Comparison of ENCODE assay signal across 8 mouse cellular contexts in genomic region chr11:79306510-79306909, GRCm38 (mm10). TPM values are rescaled to one million over a fixed set of nuclear protein-coding genes. Genes with fewer than 3 reads are reported as not detected.
DNase-seq lines count a peak whose midpoint lies in the region; ATAC-seq and TF ChIP-seq lines count a peak whose summit lies in the region.

No protein-coding gene starts in this region.

- no peak overlapping the region for H3K4me3 ChIP-seq in layer of hippocampus, adult 2 months
- H3K4me3 ChIP-seq in heart, embryonic 13.5 days: no peak overlapping the region
- no peak overlapping the region for H3K4me3 ChIP-seq in liver, embryonic 15.5 days (replicated peaks)
- H3K4me3 ChIP-seq in olfactory bulb, adult 2 months (ENCODE audit: insufficient read depth, low read depth, low read length): no peak overlapping the region

- H3K9ac ChIP-seq in heart, embryonic 13.5 days: peak overlapping the region; percentile 15
- H3K9ac ChIP-seq in liver, embryonic 15.5 days: no peak overlapping the region

- peak overlapping the region; percentile 51 for H3K27ac ChIP-seq in layer of hippocampus, adult 2 months
- H3K27ac ChIP-seq in heart, embryonic 13.5 days (replicated peaks): peak overlapping the region; percentile 85
- peak overlapping the region; percentile 45 for H3K27ac ChIP-seq in liver, embryonic 15.5 days (replicated peaks)
- peak overlapping the region; percentile 36; the same call in 1 of the 2 replicates for H3K27ac ChIP-seq in olfactory bulb, adult 2 months (ENCODE audit: insufficient read depth, low read depth, low read length)

- H3K4me2 ChIP-seq in heart, embryonic 13.5 days: peak overlapping the region; percentile 11
- peak overlapping the region; percentile 3; the same call in 1 of the 2 replicates for H3K4me2 ChIP-seq in liver, embryonic 15.5 days

- H3K4me1 ChIP-seq in heart, embryonic 13.5 days: peaks cover 32% of the 10 kb centered on the region
- peaks cover 21% of the 10 kb centered on the region for H3K4me1 ChIP-seq in liver, embryonic 15.5 days (replicated peaks)
- peaks cover 18% of the 10 kb centered on the region for H3K4me1 ChIP-seq in olfactory bulb, adult 2 months (ENCODE audit: control insufficient read depth, insufficient read depth, low read length)

- H3K27me3 ChIP-seq in heart, embryonic 13.5 days (replicated peaks): no peaks in the 10 kb centered on the region
- no peaks in the 10 kb centered on the region for H3K27me3 ChIP-seq in liver, embryonic 15.5 days

- H3K9me3 ChIP-seq in heart, embryonic 13.5 days: no peaks in the 10 kb centered on the region
- no peaks in the 10 kb centered on the region for H3K9me3 ChIP-seq in liver, embryonic 15.5 days (replicated peaks)

- no peak for TF ChIP-seq POLR2A in olfactory bulb, adult 2 months (IDR thresholded peaks at IDR 0.05; ENCODE audit: insufficient read depth, low read depth, low read length)

- no peak for TF ChIP-seq CTCF in layer of hippocampus, adult 2 months (conservative IDR thresholded peaks at IDR 0.05)
- TF ChIP-seq CTCF in olfactory bulb, adult 2 months (IDR thresholded peaks at IDR 0.05; ENCODE audit: insufficient read depth, low read depth, low read length): no peak

- H3K36me3 ChIP-seq in heart, embryonic 13.5 days: no peaks in the 10 kb centered on the region
- H3K36me3 ChIP-seq in liver, embryonic 15.5 days (replicated peaks): no peaks in the 10 kb centered on the region

- WGBS in heart, embryonic 13.5 days: 35% methylated on average over 7 of the region's 7 CpGs
- WGBS in liver, embryonic 15.5 days (ENCODE audit: insufficient replicate concordance): 22% methylated on average over 7 of the region's 7 CpGs
- WGBS in olfactory bulb, adult 2 months: 33% methylated on average over 7 of the region's 7 CpGs

- ATAC-seq in heart, embryonic 13.5 days (ENCODE audit: extremely low read depth, insufficient number of reproducible peaks, low FRiP score, low TSS enrichment): no peak
- ATAC-seq in liver, embryonic 15.5 days (ENCODE audit: insufficient read depth): no peak

- DNase-seq in layer of hippocampus, adult 2 months (ENCODE audit: low spot score in 2 of 2): no peak
- no peak for DNase-seq in layer of hippocampus, adult 9-11 months
- peak; percentile 37 for DNase-seq in embryo, embryonic 9.5 days (ENCODE audit: extremely low spot score)
- DNase-seq in cerebellum, adult 9-11 months: no peak
- no peak for DNase-seq in kidney, adult 8-10 months

RNA-seq across cellular contexts. Expression of gene Gm9964, which starts 9.8 kb away (rescaled TPM):
- total RNA-seq in layer of hippocampus, adult 2 months (2021): not detected
- not detected in 2 replicates for polyA plus RNA-seq in heart, embryonic 13.5 days (2015; fragmentation: Nextera tagmentation; extraction: Ambion mirVana)
- polyA plus RNA-seq in liver, embryonic 15.5 days (2015; fragmentation: Nextera tagmentation; extraction: Ambion mirVana): not detected in 2 replicates
- not detected in 2 replicates for polyA plus RNA-seq in olfactory bulb, adult 2 months (2012; ENCODE audit: insufficient read depth, insufficient read length, low replicate concordance, missing spikeins)

RNA-seq across cellular contexts. Expression of gene Nf1, which starts 33.0 kb away (rescaled TPM):
- 100 to 1,000 TPM; 106 to 115 TPM for total RNA-seq in layer of hippocampus, adult 2 months (2021)
- 4.6 and 5.3 TPM in 2 replicates for polyA plus RNA-seq in heart, embryonic 13.5 days (2015; fragmentation: Nextera tagmentation; extraction: Ambion mirVana)
- polyA plus RNA-seq in liver, embryonic 15.5 days (2015; fragmentation: Nextera tagmentation; extraction: Ambion mirVana): 0.92 and 1.0 TPM in 2 replicates
- 163 TPM in 1 of 2 replicates, not detected in the other for polyA plus RNA-seq in olfactory bulb, adult 2 months (2012; ENCODE audit: insufficient read depth, insufficient read length, low replicate concordance, missing spikeins)

RNA-seq across cellular contexts. Expression of gene Wsb1, which starts 52.0 kb away (rescaled TPM):
- 100 to 1,000 TPM in 1 of 2 experiments, 10 to 100 TPM in 1; 83.0 to 101 TPM for total RNA-seq in layer of hippocampus, adult 2 months (2021)
- 145 and 149 TPM in 2 replicates for polyA plus RNA-seq in heart, embryonic 13.5 days (2015; fragmentation: Nextera tagmentation; extraction: Ambion mirVana)
- 32.2 and 33.6 TPM in 2 replicates for polyA plus RNA-seq in liver, embryonic 15.5 days (2015; fragmentation: Nextera tagmentation; extraction: Ambion mirVana)
- polyA plus RNA-seq in olfactory bulb, adult 2 months (2012; ENCODE audit: insufficient read depth, insufficient read length, low replicate concordance, missing spikeins): 186 TPM in 1 of 2 replicates, not detected in the other
